Mouse (Mus musculus): ENCODE results near the gene Ift22. TPM values are rescaled to one million over a fixed set of nuclear protein-coding genes. Genes with fewer than 3 reads are reported as not detected.
A peak's percentile ranks its signal among the peaks of the same experiment; 100 is the strongest.

Gene Ift22
- total and polyA plus RNA-seq, 3 experiments, result 7.2 to 10.9 (median 8.7) TPM

GRCm38 (mm10) chr5:136867706-136868105, 40.2 kb upstream of the Ift22 start:
- Histone ChIP-seq H3K36me3 (ENCODE audit: control insufficient read depth, insufficient read depth, low read length) (no peaks in the 10 kb centered on the region), H3K4me3 (no peak overlapping the region), H3K4me1 (ENCODE audit: control insufficient read depth, insufficient read depth, low read length) (peaks cover 2% of the 10 kb centered on the region; the same call in 1 of the 2 replicates), H3K27me3 (ENCODE audit: control insufficient read depth, insufficient read depth, low read length) (no peaks in the 10 kb centered on the region), H3K9ac (ENCODE audit: low read depth, low read length) (no peak overlapping the region), H3K79me2 (replicated peaks; ENCODE audit: control insufficient read depth, insufficient read depth, low read length) (no peaks in the 10 kb centered on the region), H3K27ac (no peak overlapping the region)
- WGBS, result 78% methylated on average over 5 of the region's 5 CpGs
- no peak for TF ChIP-seq CTCF (IDR thresholded peaks at IDR 0.05)
- TF ChIP-seq POLR2A (IDR thresholded peaks at IDR 0.05; ENCODE audit: insufficient read depth, low read depth, low read length), result no peak
- TF ChIP-seq EP300 (IDR thresholded peaks at IDR 0.05; ENCODE audit: insufficient read depth, low read depth, low read length), result no peak
- no peak for DNase-seq
- intact Hi-C loops (cut with DNase I), result no loop called here

GRCm38 (mm10) chr5:136869451-136870114, 38.4 kb upstream of the Ift22 start:
- intact Hi-C loops (cut with DNase I), result no loop called here
- Histone ChIP-seq H3K79me2 (replicated peaks; ENCODE audit: control insufficient read depth, insufficient read depth, low read length) (no peaks in the 10 kb centered on the region), H3K27me3 (ENCODE audit: control insufficient read depth, insufficient read depth, low read length) (no peaks in the 10 kb centered on the region), H3K4me3 (no peak overlapping the region), H3K4me1 (ENCODE audit: control insufficient read depth, insufficient read depth, low read length) (no peaks in the 10 kb centered on the region), H3K27ac (no peak overlapping the region), H3K36me3 (ENCODE audit: control insufficient read depth, insufficient read depth, low read length) (no peaks in the 10 kb centered on the region), H3K9ac (ENCODE audit: low read depth, low read length) (no peak overlapping the region)
- TF ChIP-seq EP300 (IDR thresholded peaks at IDR 0.05; ENCODE audit: insufficient read depth, low read depth, low read length) (no peak), POLR2A (IDR thresholded peaks at IDR 0.05; ENCODE audit: insufficient read depth, low read depth, low read length) (no peak), CTCF (IDR thresholded peaks at IDR 0.05) (no peak)
- no peak for DNase-seq
- 49% methylated on average over 10 of the region's 10 CpGs for WGBS

GRCm38 (mm10) chr5:136872417-136872816, 35.5 kb upstream of the Ift22 start:
- WGBS, result 83% methylated on average over 8 of the region's 8 CpGs
- TF ChIP-seq EP300 (IDR thresholded peaks at IDR 0.05; ENCODE audit: insufficient read depth, low read depth, low read length) (no peak), POLR2A (IDR thresholded peaks at IDR 0.05; ENCODE audit: insufficient read depth, low read depth, low read length) (no peak), CTCF (IDR thresholded peaks at IDR 0.05) (no peak)
- no peak for DNase-seq
- no peak overlapping the region for H3K4me3 ChIP-seq
- no peak overlapping the region for H3K27ac ChIP-seq
- H3K4me1 ChIP-seq (ENCODE audit: control insufficient read depth, insufficient read depth, low read length), result no peaks in the 10 kb centered on the region
- no peaks in the 10 kb centered on the region for H3K36me3 ChIP-seq (ENCODE audit: control insufficient read depth, insufficient read depth, low read length)
- no peak overlapping the region for H3K9ac ChIP-seq (ENCODE audit: low read depth, low read length)
- H3K79me2 ChIP-seq (replicated peaks; ENCODE audit: control insufficient read depth, insufficient read depth, low read length), result no peaks in the 10 kb centered on the region
- no peaks in the 10 kb centered on the region for H3K27me3 ChIP-seq (ENCODE audit: control insufficient read depth, insufficient read depth, low read length)
- intact Hi-C loops (cut with DNase I), result no loop called here

- Histone ChIP-seq H3K4me1 (ENCODE audit: control insufficient read depth, insufficient read depth, low read length) (no peaks in the 10 kb centered on the region), H3K79me2 (replicated peaks; ENCODE audit: control insufficient read depth, insufficient read depth, low read length) (no peaks in the 10 kb centered on the region), H3K4me3 (no peak overlapping the region), H3K9ac (ENCODE audit: low read depth, low read length) (no peak overlapping the region), H3K27me3 (ENCODE audit: control insufficient read depth, insufficient read depth, low read length) (no peaks in the 10 kb centered on the region), H3K27ac (no peak overlapping the region), H3K36me3 (ENCODE audit: control insufficient read depth, insufficient read depth, low read length) (no peaks in the 10 kb centered on the region)
- TF ChIP-seq CTCF (IDR thresholded peaks at IDR 0.05) (no peak), EP300 (IDR thresholded peaks at IDR 0.05; ENCODE audit: insufficient read depth, low read depth, low read length) (no peak), POLR2A (IDR thresholded peaks at IDR 0.05; ENCODE audit: insufficient read depth, low read depth, low read length) (no peak)
- no peak for DNase-seq
- 60% methylated on average over 10 of the region's 10 CpGs for WGBS
- intact Hi-C loops (cut with DNase I), result no loop called here
Observed at GRCm38 (mm10) chr5:136874271-136874670, 33.7 kb upstream of the Ift22 start.

- intact Hi-C loops (cut with DNase I), result no loop called here
- Histone ChIP-seq H3K4me1 (ENCODE audit: control insufficient read depth, insufficient read depth, low read length) (no peaks in the 10 kb centered on the region), H3K36me3 (ENCODE audit: control insufficient read depth, insufficient read depth, low read length) (no peaks in the 10 kb centered on the region), H3K79me2 (replicated peaks; ENCODE audit: control insufficient read depth, insufficient read depth, low read length) (no peaks in the 10 kb centered on the region), H3K27ac (no peak overlapping the region), H3K9ac (ENCODE audit: low read depth, low read length) (no peak overlapping the region), H3K27me3 (ENCODE audit: control insufficient read depth, insufficient read depth, low read length) (peaks cover 7% of the 10 kb centered on the region), H3K4me3 (no peak overlapping the region)
- no peak for DNase-seq
- WGBS, result 63% methylated on average over 8 of the region's 8 CpGs
- TF ChIP-seq EP300 (IDR thresholded peaks at IDR 0.05; ENCODE audit: insufficient read depth, low read depth, low read length) (no peak), CTCF (IDR thresholded peaks at IDR 0.05) (no peak), POLR2A (IDR thresholded peaks at IDR 0.05; ENCODE audit: insufficient read depth, low read depth, low read length) (no peak)
Observed at GRCm38 (mm10) chr5:136880101-136880500, 27.8 kb upstream of the Ift22 start.

GRCm38 (mm10) chr5:136881380-136882009, 26.5 kb upstream of the Ift22 start:
- Histone ChIP-seq H3K27ac (no peak overlapping the region), H3K4me3 (peak overlapping the region; percentile 21), H3K79me2 (replicated peaks; ENCODE audit: control insufficient read depth, insufficient read depth, low read length) (no peaks in the 10 kb centered on the region), H3K27me3 (ENCODE audit: control insufficient read depth, insufficient read depth, low read length) (peaks cover 7% of the 10 kb centered on the region), H3K9ac (ENCODE audit: low read depth, low read length) (peak overlapping the region; percentile 48; the same call in 1 of the 2 replicates), H3K4me1 (ENCODE audit: control insufficient read depth, insufficient read depth, low read length) (no peaks in the 10 kb centered on the region), H3K36me3 (ENCODE audit: control insufficient read depth, insufficient read depth, low read length) (no peaks in the 10 kb centered on the region)
- intact Hi-C loops (cut with DNase I), result loop anchor here (1.0 kb wide), 2 partner anchors 41 to 90 kb away; no protein-coding TSS in a partner anchor
- no peak for TF ChIP-seq POLR2A (IDR thresholded peaks at IDR 0.05; ENCODE audit: insufficient read depth, low read depth, low read length)
- no peak for TF ChIP-seq EP300 (IDR thresholded peaks at IDR 0.05; ENCODE audit: insufficient read depth, low read depth, low read length)
- TF ChIP-seq CTCF (IDR thresholded peaks at IDR 0.05), result no peak; the same call in none of the 2 replicates
- peak; percentile 70 to 86 for DNase-seq
- 4% methylated on average over 37 of the region's 39 CpGs for WGBS

All from heart, adult 2 months (tissue).